Comparison of ENCODE assay signal across 8 mouse cellular contexts in the genomic region with DNA sequence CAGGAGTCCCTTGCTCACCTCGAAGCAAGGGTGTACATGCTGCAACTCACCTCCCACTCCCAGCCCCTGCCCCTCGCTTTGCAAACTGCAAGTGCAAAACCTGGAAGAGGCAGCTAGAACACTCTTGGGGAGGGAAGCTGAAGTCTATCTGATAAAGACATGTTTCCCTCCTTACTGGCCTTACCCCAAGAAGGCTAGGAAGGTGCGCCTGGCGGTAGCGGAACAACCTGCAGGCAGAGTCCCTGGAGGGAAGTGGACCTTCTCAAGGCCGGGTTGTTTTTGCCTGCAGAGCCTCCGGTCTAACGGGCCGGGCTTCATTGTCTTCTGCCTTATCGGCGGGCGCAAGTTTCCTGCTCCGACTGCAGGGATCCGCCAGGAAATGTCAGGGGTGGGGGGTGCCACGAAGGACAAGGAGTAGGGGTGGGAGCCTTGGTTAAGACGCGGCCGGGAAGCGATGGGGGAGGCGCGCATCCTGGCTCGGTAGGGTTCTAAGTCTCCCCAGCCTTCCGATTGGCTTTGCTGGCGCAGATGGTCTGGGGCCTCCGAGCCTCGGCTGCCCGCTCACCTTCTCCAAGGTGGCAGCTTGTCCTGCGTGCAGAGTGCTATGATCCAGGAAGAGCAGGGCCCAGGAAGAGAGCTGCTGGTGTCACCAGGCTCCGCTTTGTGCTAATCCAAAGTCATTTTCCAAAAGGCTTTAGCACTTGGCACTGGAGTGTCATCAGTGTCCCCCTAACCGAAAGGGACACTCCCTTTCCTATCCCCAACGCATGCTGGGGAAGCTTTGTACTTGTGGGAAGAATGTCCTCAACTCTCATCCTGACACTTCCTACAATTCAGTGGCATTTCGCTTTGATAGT. TPM values are rescaled to one million over a fixed set of nuclear protein-coding genes. Genes with fewer than 3 reads are reported as not detected.
DNase-seq lines count a peak whose midpoint lies in the region; ATAC-seq and TF ChIP-seq lines count a peak whose summit lies in the region.

No protein-coding gene starts in this region.

- peaks cover 21% of the 10 kb centered on the region; the same call in 1 of the 2 replicates for H3K27me3 ChIP-seq in heart, embryonic 11.5 days (ENCODE audit: control insufficient read depth, insufficient read depth, low read length)
- no peaks in the 10 kb centered on the region for H3K27me3 ChIP-seq in lung, postnatal 0 days (replicated peaks; ENCODE audit: insufficient read depth, low read length)
- H3K27me3 ChIP-seq in small intestine, adult 2 months (ENCODE audit: control insufficient read depth, insufficient read depth, low read length), result 0 out of 2 replicates have a peak, but pooled peaks cover 3% of the 10 kb centered on the region

- no peaks in the 10 kb centered on the region for H3K9me3 ChIP-seq in heart, embryonic 11.5 days (replicated peaks; ENCODE audit: control insufficient read depth, low read length)
- H3K9me3 ChIP-seq in lung, postnatal 0 days (ENCODE audit: low read length), result no peaks in the 10 kb centered on the region

- peak overlapping the region; percentile 36 for H3K9ac ChIP-seq in heart, embryonic 11.5 days (ENCODE audit: low read depth, low read length)
- H3K9ac ChIP-seq in lung, postnatal 0 days (replicated peaks; ENCODE audit: low read depth), result peak overlapping the region; percentile 47

- no peaks in the 10 kb centered on the region for H3K36me3 ChIP-seq in heart, embryonic 11.5 days (ENCODE audit: control insufficient read depth, insufficient read depth, low read length)
- H3K36me3 ChIP-seq in lung, postnatal 0 days (ENCODE audit: insufficient read depth, low read length), result 0 out of 2 replicates have a peak, but pooled peaks cover 10% of the 10 kb centered on the region
- no peaks in the 10 kb centered on the region for H3K36me3 ChIP-seq in small intestine, adult 2 months (ENCODE audit: control insufficient read depth, insufficient read depth, low read length)

- WGBS in heart, embryonic 11.5 days (ENCODE audit: insufficient replicate concordance), result 1% methylated on average over 32 of the region's 32 CpGs
- WGBS in lung, postnatal 0 days, result 2% methylated on average over 32 of the region's 32 CpGs
- 2% methylated on average over 32 of the region's 32 CpGs for WGBS in small intestine, adult 2 months

- peak; percentile 54 for ATAC-seq in heart, embryonic 11.5 days (replicated peaks; ENCODE audit: insufficient number of reproducible peaks, low FRiP score, low TSS enrichment)
- ATAC-seq in lung, postnatal 0 days, result peak; percentile 63

- H3K4me3 ChIP-seq in heart, embryonic 11.5 days (ENCODE audit: low read depth, low read length), result peak overlapping the region; percentile 34
- peak overlapping the region; percentile 51 for H3K4me3 ChIP-seq in lung, postnatal 0 days (ENCODE audit: low read depth, low read length)
- H3K4me3 ChIP-seq in small intestine, adult 2 months (ENCODE audit: low read depth, low read length), result peak overlapping the region; percentile 59

- peaks cover 14% of the 10 kb centered on the region for H3K4me1 ChIP-seq in heart, embryonic 11.5 days (ENCODE audit: control insufficient read depth, insufficient read depth, low read length)
- H3K4me1 ChIP-seq in lung, postnatal 0 days (ENCODE audit: insufficient read depth, low read depth, low read length), result peaks cover 10% of the 10 kb centered on the region
- peaks cover 8% of the 10 kb centered on the region for H3K4me1 ChIP-seq in small intestine, adult 2 months (ENCODE audit: control insufficient read depth, insufficient read depth, insufficient read length, low read length)

- peak overlapping the region; percentile 76 for H3K4me2 ChIP-seq in heart, embryonic 11.5 days
- H3K4me2 ChIP-seq in lung, postnatal 0 days (replicated peaks; ENCODE audit: low read depth, low read length), result peak overlapping the region; percentile 70

- TF ChIP-seq CTCF in lung, postnatal 0 days (IDR thresholded peaks at IDR 0.05), result peak; percentile 67
- TF ChIP-seq CTCF in small intestine, adult 2 months (IDR thresholded peaks at IDR 0.05; ENCODE audit: extremely low read depth, insufficient read length, insufficient replicate concordance, low read depth, low read length), result peak; percentile 44; the same call in 1 of the 2 replicates

- peak overlapping the region; percentile 70 for H3K27ac ChIP-seq in heart, embryonic 11.5 days (ENCODE audit: low read depth, low read length)
- peak overlapping the region; percentile 94 for H3K27ac ChIP-seq in lung, postnatal 0 days (ENCODE audit: low read length)
- H3K27ac ChIP-seq in small intestine, adult 2 months (ENCODE audit: insufficient read depth, low read depth, low read length), result peak overlapping the region; percentile 51

- peak; percentile 22; the same call in 1 of the 2 replicates for TF ChIP-seq POLR2A in small intestine, adult 2 months (IDR thresholded peaks at IDR 0.05; ENCODE audit: low read depth, low read length)

- peak; percentile 94 for TF ChIP-seq EP300 in lung, postnatal 0 days (IDR thresholded peaks at IDR 0.05)

- peak; percentile 39 for DNase-seq in CD4-positive, CD25-positive, alpha-beta regulatory T cell, adult 2 months (ENCODE audit: low read depth, low spot score)
- peak; percentile 75 for DNase-seq in R1 (ENCODE audit: low read depth, low spot score)
- peak; percentile 67 for DNase-seq in embryo, embryonic 11 days
- DNase-seq in kidney, adult 9 months, result peak; percentile 81
- peak; percentile 80 for DNase-seq in lung, postnatal 0 days (ENCODE audit: low spot score)
- DNase-seq in layer of hippocampus, adult 11-12 months (ENCODE audit: low spot score), result no peak

RNA-seq across cellular contexts. Expression of a gene that starts 2.4 kb away (rescaled TPM):
- 45.4 and 59.6 TPM in 2 replicates for polyA plus RNA-seq in heart, embryonic 11.5 days (2014; fragmentation: Nextera tagmentation; extraction: Ambion mirVana)
- 256 and 260 TPM in 2 replicates for polyA plus RNA-seq in lung, postnatal 0 days (2015; fragmentation: Nextera tagmentation; extraction: Ambion mirVana)
- polyA plus RNA-seq in small intestine, adult 2 months (2012; rRNA removed), result 10.1 and 13.6 TPM in 2 replicates

RNA-seq across cellular contexts. Expression of a gene that starts 8.8 kb away (rescaled TPM):
- 1.5 and 1.6 TPM in 2 replicates for polyA plus RNA-seq in heart, embryonic 11.5 days (2014; fragmentation: Nextera tagmentation; extraction: Ambion mirVana)
- polyA plus RNA-seq in lung, postnatal 0 days (2015; fragmentation: Nextera tagmentation; extraction: Ambion mirVana), result 85.6 and 94.9 TPM in 2 replicates
- polyA plus RNA-seq in small intestine, adult 2 months (2012; rRNA removed), result 2.7 and 56.1 TPM in 2 replicates

RNA-seq across cellular contexts. Expression of a gene that starts 22.4 kb away (rescaled TPM):
- 4.8 and 5.2 TPM in 2 replicates for polyA plus RNA-seq in heart, embryonic 11.5 days (2014; fragmentation: Nextera tagmentation; extraction: Ambion mirVana)
- polyA plus RNA-seq in lung, postnatal 0 days (2015; fragmentation: Nextera tagmentation; extraction: Ambion mirVana), result 4.0 and 4.2 TPM in 2 replicates
- 3.1 and 7.8 TPM in 2 replicates for polyA plus RNA-seq in small intestine, adult 2 months (2012; rRNA removed)

RNA-seq across cellular contexts. Expression of a gene that starts 25.2 kb away (rescaled TPM):
- 7.8 and 10.6 TPM in 2 replicates for polyA plus RNA-seq in heart, embryonic 11.5 days (2014; fragmentation: Nextera tagmentation; extraction: Ambion mirVana)
- 7.7 and 9.9 TPM in 2 replicates for polyA plus RNA-seq in lung, postnatal 0 days (2015; fragmentation: Nextera tagmentation; extraction: Ambion mirVana)
- polyA plus RNA-seq in small intestine, adult 2 months (2012; rRNA removed), result 2.7 and 8.0 TPM in 2 replicates

RNA-seq across cellular contexts. Expression of a gene that starts 41.1 kb away (rescaled TPM):
- polyA plus RNA-seq in heart, embryonic 11.5 days (2014; fragmentation: Nextera tagmentation; extraction: Ambion mirVana), result 20.2 and 20.5 TPM in 2 replicates
- 12.1 and 12.2 TPM in 2 replicates for polyA plus RNA-seq in lung, postnatal 0 days (2015; fragmentation: Nextera tagmentation; extraction: Ambion mirVana)
- 11.8 and 16.2 TPM in 2 replicates for polyA plus RNA-seq in small intestine, adult 2 months (2012; rRNA removed)
